Mouse (Mus musculus) kidney, embryonic 14.5 days (tissue): ENCODE results near the gene Tomm40. TPM values are rescaled to one million over a fixed set of nuclear protein-coding genes. Genes with fewer than 3 reads are reported as not detected.
A peak's percentile ranks its signal among the peaks of the same experiment; 100 is the strongest.

Source experiments
- ATAC-seq: fragments of 200-750 bp; cut with Nextera tagmentation; 2 replicates; pipeline ENCODE4 v1.8.0; 2017; ENCODE audit warnings: moderate number of reproducible peaks, mild to moderate bottlenecking, moderate TSS enrichment, moderate library complexity; ENCODE audit not compliant: low FRiP score, low TSS enrichment
- H3K27ac ChIP-seq: fragments of 300-500 bp; sonication (generic); 2 replicates; pipeline ENCODE4 v1.5.1; 2014; ENCODE audit warnings: low read depth, mild to moderate bottlenecking, low read length, moderate library complexity, mixed read lengths
- H3K27me3 ChIP-seq: fragments of 300-500 bp; sonication (generic); 2 replicates; pipeline ENCODE4 v1.6.1; 2014; ENCODE audit warnings: mild to moderate bottlenecking, low read length; ENCODE audit not compliant: control insufficient read depth, insufficient read depth
- H3K36me3 ChIP-seq: fragments of 300-500 bp; sonication (generic); 2 replicates; pipeline ENCODE4 v1.6.1; 2014; ENCODE audit warnings: low read length, mixed read lengths; ENCODE audit not compliant: control insufficient read depth, insufficient read depth
- H3K4me1 ChIP-seq: fragments of 300-500 bp; sonication (generic); 2 replicates; pipeline ENCODE4 v1.6.1; 2014; ENCODE audit warnings: low read length, mixed read lengths; ENCODE audit not compliant: control insufficient read depth, insufficient read depth
- H3K4me2 ChIP-seq: fragments of 300-500 bp; sonication (generic); replicated peaks from 2 replicates; pipeline ENCODE4 v1.6.1; 2014; ENCODE audit warnings: low read depth, mild to moderate bottlenecking, low read length
- H3K4me3 ChIP-seq: fragments of 300-500 bp; sonication (generic); 2 replicates; pipeline ENCODE4 v1.5.1; 2014; ENCODE audit warnings: mild to moderate bottlenecking, low read length
- H3K9ac ChIP-seq: fragments of 300-500 bp; sonication (generic); 2 replicates; pipeline ENCODE4 v1.6.1; 2014; ENCODE audit warnings: low read depth, mild to moderate bottlenecking, low read length, moderate library complexity
- H3K9me3 ChIP-seq: fragments of 300-500 bp; sonication (generic); 2 replicates; pipeline ENCODE4 v1.6.1; 2016; ENCODE audit warnings: low read length; ENCODE audit not compliant: control insufficient read depth
- WGBS: fragments of 180-500 bp; shearing (Covaris S2); extraction: QIAGEN DNeasy Blood & Tissue Kit; methylation state at CpG from one replicate; pipeline ENCODE4 v1.1.7; 2014; 5-methylcytosine and 5-hydroxymethylcytosine counted together
- polyA plus RNA-seq: library from polyadenylated mRNA; unstranded; fragments of >200 nt; fragmentation: Nextera tagmentation; extraction: Ambion mirVana; gene quantifications from 2 replicates; pipeline ENCODE4 v1.2.1, GENCODE M21; 2014

Gene Tomm40
- polyA plus RNA-seq, 1 experiment from 2014 or later: 177 TPM

GRCm38 (mm10) chr7:19702859-19703555 is 12.2 kb downstream of the Tomm40 start:
- H3K27me3 ChIP-seq: no peaks in the 10 kb centered on the region
- H3K36me3 ChIP-seq: peaks cover 43% of the 10 kb centered on the region
- H3K9ac ChIP-seq: no peak overlapping the region
- H3K4me3 ChIP-seq: no peak overlapping the region
- no peak overlapping the region for H3K4me2 ChIP-seq
- no peak overlapping the region for H3K27ac ChIP-seq
- H3K4me1 ChIP-seq: peaks cover 8% of the 10 kb centered on the region; the same call in 1 of the 2 replicates
- no peaks in the 10 kb centered on the region for H3K9me3 ChIP-seq
- 92% methylated on average over 16 of the region's 16 CpGs for whole genome bisulfite sequencing
- ATAC-seq: no peak

GRCm38 (mm10) chr7:19701069-19701761 is 14.0 kb downstream of the Tomm40 start:
- Histone ChIP-seq H3K4me2 (no peak overlapping the region), H3K9me3 (no peaks in the 10 kb centered on the region), H3K4me3 (no peak overlapping the region), H3K9ac (peak overlapping the region; percentile 28; the same call in 1 of the 2 replicates), H3K27ac (peak overlapping the region; percentile 30; the same call in 1 of the 2 replicates), H3K27me3 (no peaks in the 10 kb centered on the region), H3K36me3 (peaks cover 31% of the 10 kb centered on the region), H3K4me1 (peaks cover 8% of the 10 kb centered on the region; the same call in 1 of the 2 replicates)
- 32% methylated on average over 22 of the region's 22 CpGs for WGBS
- ATAC-seq: peak; percentile 65

DNA sequence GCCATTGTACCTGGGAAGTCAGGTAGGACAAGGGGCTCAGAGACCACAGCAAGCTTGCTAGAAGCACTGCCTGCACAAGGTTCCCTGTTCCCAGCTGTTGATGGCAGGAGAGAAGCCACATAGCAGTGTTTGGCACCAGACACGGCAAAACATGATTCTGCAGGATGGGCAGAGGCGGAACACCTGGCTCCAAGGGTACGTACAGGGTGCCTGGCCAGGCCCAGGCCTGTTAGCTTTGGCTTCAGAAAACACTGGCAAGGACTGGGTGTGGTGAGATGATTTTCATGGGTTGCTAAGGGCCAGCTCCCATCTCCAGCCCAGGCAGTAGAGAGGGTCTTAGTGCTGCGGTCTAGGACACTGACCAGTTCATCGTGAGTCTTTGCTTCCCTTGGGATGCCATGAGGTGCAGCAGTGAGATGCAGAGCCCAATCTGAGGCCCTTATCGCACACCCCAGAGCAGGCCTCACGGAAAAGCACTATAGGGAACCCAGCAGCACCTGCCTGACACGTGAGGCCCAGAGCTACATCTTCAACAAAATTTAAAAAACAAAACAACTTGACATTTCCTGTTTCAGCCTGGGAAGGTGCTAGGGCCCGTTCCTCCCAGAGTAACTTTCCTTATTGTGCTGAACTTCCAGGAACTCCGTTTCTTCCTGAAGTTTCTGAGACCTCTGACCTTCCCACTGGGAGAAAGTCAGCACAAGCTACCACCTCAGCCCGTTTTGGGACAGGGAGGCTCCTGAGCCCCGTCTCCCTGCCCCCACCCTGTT is 14.8 kb downstream of the Tomm40 start:
- Histone ChIP-seq H3K27me3 (no peaks in the 10 kb centered on the region), H3K4me3 (no peak overlapping the region), H3K36me3 (peaks cover 29% of the 10 kb centered on the region), H3K27ac (peak overlapping the region; percentile 30; the same call in 1 of the 2 replicates), H3K9me3 (no peaks in the 10 kb centered on the region), H3K4me1 (peaks cover 8% of the 10 kb centered on the region; the same call in 1 of the 2 replicates), H3K9ac (peak overlapping the region; percentile 28; the same call in 1 of the 2 replicates), H3K4me2 (no peak overlapping the region)
- WGBS: 67% methylated on average over 12 of the region's 12 CpGs
- ATAC-seq: no peak

GRCm38 (mm10) chr7:19699827-19700148 is 15.4 kb downstream of the Tomm40 start:
- Histone ChIP-seq H3K9ac (no peak overlapping the region), H3K36me3 (peaks cover 29% of the 10 kb centered on the region), H3K27ac (no peak overlapping the region), H3K27me3 (no peaks in the 10 kb centered on the region), H3K4me1 (peaks cover 11% of the 10 kb centered on the region; the same call in 1 of the 2 replicates), H3K4me3 (no peak overlapping the region), H3K4me2 (no peak overlapping the region), H3K9me3 (no peaks in the 10 kb centered on the region)
- no peak for ATAC-seq
- 71% methylated on average over 4 of the region's 4 CpGs for whole genome bisulfite sequencing

DNA sequence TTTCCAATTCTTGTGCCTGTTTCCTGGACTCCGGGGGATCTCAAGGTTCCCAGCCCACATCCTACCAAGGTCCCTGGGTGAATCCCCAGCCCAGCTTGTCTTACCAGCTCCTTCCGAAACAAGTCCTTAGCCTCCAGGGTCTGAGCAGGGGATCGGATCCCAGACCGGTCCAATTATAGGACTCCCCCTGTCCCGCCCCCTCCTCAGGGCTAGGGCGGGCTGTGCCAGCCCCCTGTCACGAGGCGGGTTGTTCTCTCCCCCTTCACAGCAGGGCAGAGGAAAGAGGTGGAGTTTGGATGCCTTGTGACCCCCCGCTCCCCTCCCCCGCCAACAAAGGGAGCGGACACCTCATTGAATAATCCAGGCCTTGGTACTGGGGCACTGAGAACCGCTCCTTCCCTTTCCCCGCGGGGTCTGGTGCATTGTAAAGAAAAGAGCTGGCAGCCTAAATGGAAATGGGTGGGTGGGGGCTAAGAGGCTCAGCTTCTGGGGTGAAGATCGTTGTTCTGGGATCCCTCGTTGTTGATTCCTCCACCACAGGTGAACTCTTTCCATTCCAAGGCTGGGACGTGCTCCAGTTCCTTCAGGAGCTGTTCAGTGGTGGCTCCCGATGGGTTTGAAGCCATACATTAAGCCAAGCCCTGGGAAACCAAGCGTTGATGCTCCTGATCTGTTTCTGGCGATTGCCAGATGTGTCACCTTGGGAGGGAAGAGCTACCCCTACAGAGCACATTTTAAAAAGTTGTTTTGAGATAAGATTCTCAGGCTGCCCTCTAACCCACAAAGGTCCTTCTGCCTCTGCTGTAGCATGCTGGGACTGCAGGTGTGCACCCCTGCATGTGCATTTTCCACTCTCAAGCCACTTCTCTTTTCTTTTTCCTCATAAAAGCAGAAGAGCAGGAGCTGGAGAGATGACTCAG is 16.1 kb downstream of the Tomm40 start, which contains the start of gene Apoe:
Gene Apoe, minus strand, starts transcription at position 282 of the 920 bp plus-strand sequence.
- 3% methylated on average over 20 of the region's 20 CpGs for WGBS
- Histone ChIP-seq H3K36me3 (peaks cover 24% of the 10 kb centered on the region), H3K4me1 (peaks cover 12% of the 10 kb centered on the region; the same call in 1 of the 2 replicates), H3K27ac (0 out of 2 replicates have a peak within 1 kb of the TSS, but pooled peaks have one; percentile 6), H3K27me3 (no peaks in the 10 kb centered on the region), H3K4me2 (peak within 1 kb of the TSS; percentile 60), H3K4me3 (peak within 1 kb of the TSS; percentile 21), H3K9me3 (no peaks in the 10 kb centered on the region), H3K9ac (peak within 1 kb of the TSS; percentile 46)
- peak; percentile 36 for ATAC-seq

DNA sequence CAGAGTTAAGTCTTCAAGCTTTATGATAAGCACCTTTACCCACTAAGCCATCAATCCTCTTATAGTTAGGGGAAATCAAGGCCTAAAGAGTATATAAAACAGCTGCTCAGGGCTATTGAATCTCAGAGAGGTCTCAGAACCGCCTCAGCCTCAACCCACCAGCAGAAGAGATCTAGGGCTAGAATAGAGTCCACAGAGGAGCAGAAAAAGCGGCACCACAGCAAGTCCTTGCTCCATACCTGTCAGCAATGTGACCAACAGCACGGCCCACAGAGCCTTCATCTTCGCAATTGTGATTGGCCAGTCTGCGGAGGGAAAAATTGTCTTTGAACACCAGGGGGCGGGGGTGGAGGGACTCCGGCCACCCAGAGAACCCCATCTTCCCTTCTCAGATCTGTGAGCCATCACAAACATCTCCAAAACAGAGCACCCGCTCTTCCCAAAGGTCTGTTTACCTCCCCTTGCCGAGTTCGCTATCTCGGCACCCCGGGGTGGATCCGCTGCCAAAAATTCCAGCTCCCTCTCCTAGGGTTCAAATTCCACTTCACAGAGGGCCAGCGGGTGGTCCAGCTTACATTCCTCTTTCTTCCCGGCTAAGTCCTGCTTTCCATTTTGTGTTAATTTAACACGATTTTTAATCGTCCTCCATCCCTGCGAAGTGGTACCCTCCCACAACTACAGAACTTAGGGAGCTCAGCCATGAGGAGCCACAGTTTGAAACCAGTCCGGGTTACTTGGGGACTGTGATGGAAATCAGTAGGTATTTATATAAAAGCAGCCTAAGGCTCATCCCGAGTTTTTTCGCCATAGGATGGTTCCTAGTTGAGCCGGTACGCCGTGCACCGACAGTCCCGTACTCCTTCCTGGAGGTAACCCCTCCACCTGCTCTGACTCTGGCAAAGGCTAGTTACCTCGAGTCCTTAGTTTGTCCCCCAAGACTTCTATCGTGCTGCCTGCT is 17.0 kb downstream of the Tomm40 start:
- Histone ChIP-seq H3K36me3 (peaks cover 16% of the 10 kb centered on the region), H3K4me1 (peaks cover 16% of the 10 kb centered on the region; the same call in 1 of the 2 replicates), H3K4me3 (peak overlapping the region; percentile 21), H3K9me3 (no peaks in the 10 kb centered on the region), H3K27me3 (no peaks in the 10 kb centered on the region), H3K27ac (0 out of 2 replicates have a peak overlapping the region, but pooled peaks have one; percentile 6), H3K4me2 (peak overlapping the region; percentile 60), H3K9ac (peak overlapping the region; percentile 46)
- 1% methylated on average over 28 of the region's 28 CpGs for WGBS
- ATAC-seq: peak; percentile 8; the same call in 1 of the 2 replicates

DNA sequence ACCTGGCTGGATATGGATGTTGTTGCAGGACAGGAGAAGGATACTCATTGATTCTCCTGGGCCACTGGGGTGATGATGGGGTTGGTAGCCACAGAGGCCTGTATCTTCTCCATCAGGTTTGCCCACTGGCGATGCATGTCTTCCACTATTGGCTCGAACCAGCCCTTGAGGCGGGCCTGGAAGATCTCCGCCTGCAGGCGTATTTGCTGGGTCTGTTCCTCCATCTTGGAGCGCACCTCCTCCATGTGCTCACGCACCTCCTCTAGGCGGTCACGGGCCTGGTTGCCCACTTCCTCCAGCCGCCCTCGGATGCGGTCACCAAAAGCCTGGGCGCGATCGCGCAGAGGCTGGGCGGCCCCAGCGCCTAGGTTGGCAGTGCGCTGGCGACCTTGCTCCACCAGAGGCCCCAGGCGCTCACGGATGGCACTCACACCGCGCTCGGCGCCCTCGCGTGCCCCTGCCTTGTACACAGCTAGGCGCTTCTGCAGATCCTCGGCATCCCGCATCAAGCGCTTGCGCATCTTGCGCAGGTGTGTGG is 18.8 kb downstream of the Tomm40 start:
- no peak for ATAC-seq
- Histone ChIP-seq H3K9me3 (no peaks in the 10 kb centered on the region), H3K9ac (no peak overlapping the region), H3K4me2 (no peak overlapping the region), H3K36me3 (no peaks in the 10 kb centered on the region), H3K4me3 (no peak overlapping the region), H3K4me1 (peaks cover 23% of the 10 kb centered on the region; the same call in 1 of the 2 replicates), H3K27me3 (no peaks in the 10 kb centered on the region), H3K27ac (no peak overlapping the region)
- WGBS: 97% methylated on average over 34 of the region's 34 CpGs
